Mouse (Mus musculus): Measurements from ENCODE around the gene Aoc1. TPM values are rescaled to one million over a fixed set of nuclear protein-coding genes. Genes with fewer than 3 reads are reported as not detected.

Aoc1 gene
- total RNA-seq, 2 experiments from 2014 or later: not detected

GRCm38 (mm10) chr6:48905606-48906005, 32.9 kb downstream of the Aoc1 start:
- no peak for DNase-seq (ENCODE audit: low spot score in 2 of 2)

- DNase-seq (ENCODE audit: low spot score in 2 of 2): no peak
Measured at GRCm38 (mm10) chr6:48906371-48906770, 33.7 kb downstream of the Aoc1 start.

DNA sequence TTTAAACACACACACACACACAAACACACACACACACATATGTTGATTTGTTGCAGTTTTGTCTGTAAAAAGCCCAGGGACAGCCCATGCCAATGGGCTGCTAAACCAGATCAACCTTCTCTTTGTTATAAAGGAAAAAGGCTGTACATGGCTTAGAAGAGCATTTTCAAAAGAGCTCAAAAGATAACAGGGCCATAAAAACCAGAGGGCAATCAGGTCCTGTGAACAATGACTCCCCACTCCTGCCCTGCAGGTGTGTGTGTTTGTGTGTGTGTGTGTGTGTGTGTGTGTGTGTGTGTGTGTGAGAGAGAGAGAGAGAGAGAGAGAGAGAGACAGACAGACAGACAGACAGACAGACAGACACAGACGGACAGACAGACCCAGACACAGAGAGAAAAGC, 36.5 kb downstream of the Aoc1 start:
- no peak for DNase-seq (ENCODE audit: low spot score in 2 of 2)

DNA sequence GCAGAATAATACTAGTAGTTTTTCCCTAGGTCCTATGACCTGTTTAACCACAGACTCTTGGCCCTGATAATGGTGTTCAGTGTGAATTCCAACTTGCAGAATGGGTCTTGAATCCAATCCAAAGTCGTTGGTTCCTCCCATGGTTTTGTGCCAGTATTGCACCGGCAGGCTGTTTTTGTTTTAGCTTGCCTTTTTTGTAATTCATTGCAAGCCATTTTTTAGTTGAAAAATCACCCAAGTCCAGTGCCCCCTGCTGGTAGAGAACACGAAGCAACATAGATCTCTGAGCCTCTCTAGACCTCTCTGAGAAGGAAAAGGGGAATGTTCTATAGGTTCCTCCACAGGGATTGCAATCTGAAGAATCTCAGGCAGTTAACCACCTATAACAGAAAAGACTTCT, 39.3 kb downstream of the Aoc1 start:
- peak in 1 of 2 experiments; percentile 3 for DNase-seq (ENCODE audit: low spot score in 2 of 2)

GRCm38 (mm10) chr6:48913587-48913986, 40.9 kb downstream of the Aoc1 start:
- DNase-seq (ENCODE audit: low spot score in 2 of 2): no peak

- DNase-seq (ENCODE audit: low spot score in 2 of 2): no peak
Measured at GRCm38 (mm10) chr6:48929595-48929994, 56.9 kb downstream of the Aoc1 start, which contains the start of gene 1600015I10Rik. Gene 1600015I10Rik (plus strand): TSS chr6:48929895.

DNA sequence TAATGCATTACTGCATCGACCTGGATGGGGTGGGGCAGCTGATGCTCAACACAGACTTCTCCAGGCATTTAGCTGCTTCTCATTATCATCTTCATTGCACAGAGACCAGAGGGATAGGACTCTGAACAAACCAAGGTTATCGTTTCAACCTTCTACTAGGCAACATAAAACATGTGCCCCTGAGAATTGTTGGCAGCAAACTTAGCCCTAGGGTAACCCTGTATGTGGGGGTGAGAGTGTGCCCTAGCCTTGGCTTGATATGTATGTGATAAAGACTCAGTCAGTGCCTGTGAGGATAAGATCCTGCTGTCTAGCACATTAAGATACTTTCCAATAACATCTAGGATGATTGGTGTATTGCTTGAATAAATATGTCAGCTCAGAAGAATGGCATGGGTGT, 76.9 kb downstream of the Aoc1 start:
- no peak for DNase-seq (ENCODE audit: low spot score in 2 of 2)

- no peak for DNase-seq (ENCODE audit: low spot score in 2 of 2)
Measured at GRCm38 (mm10) chr6:48950676-48951075, 78.0 kb downstream of the Aoc1 start.

DNA sequence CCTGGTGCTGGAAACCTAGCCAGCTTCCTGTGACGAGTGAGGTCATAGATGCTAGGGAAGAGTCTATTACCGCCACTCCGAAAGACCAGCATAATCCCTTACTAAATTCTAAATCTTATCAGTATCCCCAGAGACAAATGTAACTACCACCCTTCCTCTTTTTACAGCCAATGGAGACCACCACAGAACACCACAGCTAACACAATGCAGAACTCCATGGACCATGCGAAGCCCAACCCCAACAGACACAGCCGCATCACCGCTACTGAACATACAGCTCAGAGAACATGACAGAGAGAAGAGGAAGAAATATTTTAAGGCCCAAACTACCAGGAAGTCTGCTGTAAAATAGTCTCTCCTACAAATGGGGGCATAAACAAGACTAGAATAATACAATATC, 78.9 kb downstream of the Aoc1 start:
- DNase-seq (ENCODE audit: low spot score in 2 of 2): no peak

- DNase-seq (ENCODE audit: low spot score in 2 of 2): no peak
Measured at GRCm38 (mm10) chr6:48953220-48953619, 80.5 kb downstream of the Aoc1 start.

GRCm38 (mm10) chr6:48954211-48954610, 81.5 kb downstream of the Aoc1 start:
- DNase-seq (ENCODE audit: low spot score in 2 of 2): no peak

GRCm38 (mm10) chr6:48954946-48955345, 82.2 kb downstream of the Aoc1 start:
- DNase-seq (ENCODE audit: low spot score in 2 of 2): peak; percentile 26 to 35

DNA sequence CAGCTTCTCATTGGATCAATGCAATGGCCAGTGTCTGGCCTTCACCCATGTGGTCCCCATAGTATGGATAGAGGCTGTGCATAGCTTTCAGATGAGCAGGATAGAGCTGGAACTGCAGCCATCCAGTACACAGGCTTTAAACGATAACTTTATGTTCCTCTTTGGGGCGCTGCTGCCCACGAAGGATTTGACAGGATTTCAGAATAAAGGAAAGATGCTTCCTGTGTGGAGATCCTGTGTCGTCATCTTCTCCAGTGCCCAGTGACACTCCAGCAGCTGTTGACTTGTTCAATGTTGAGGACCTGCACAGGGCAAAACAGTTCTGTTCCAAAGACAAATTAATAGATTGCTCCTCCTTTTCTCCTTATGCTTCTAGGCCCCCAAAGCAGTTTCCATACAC, 84.1 kb downstream of the Aoc1 start:
- DNase-seq (ENCODE audit: low spot score in 2 of 2): no peak

DNA sequence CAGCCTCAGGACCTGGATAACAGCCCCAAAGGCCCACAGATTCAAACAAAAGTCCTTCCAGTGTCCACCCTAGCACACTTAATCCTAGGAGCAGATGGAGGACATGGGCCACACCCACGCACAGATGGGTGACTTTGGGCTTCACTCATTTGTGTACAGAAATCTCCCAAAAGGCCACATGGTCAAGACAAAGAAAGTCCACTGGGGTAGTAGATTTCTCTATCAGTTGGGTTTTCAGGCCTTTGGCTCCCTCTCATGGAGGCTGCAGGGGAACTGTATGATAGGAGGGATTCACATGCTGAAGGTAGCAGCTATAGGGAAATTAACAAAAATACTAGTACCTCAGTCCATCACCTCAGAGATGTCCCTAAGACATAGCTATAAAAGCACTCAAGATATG, 85.4 kb downstream of the Aoc1 start:
- DNase-seq (ENCODE audit: low spot score in 2 of 2): peak; percentile 27 to 52

Other genes with a start within 250 kb of the Aoc1 start
- gene AI854703, start 246.1 kb upstream of the Aoc1 start, total RNA-seq (2021): 10 to 100 TPM; 12.5 to 13.7 TPM
- gene Gimap8, start 225.7 kb upstream of the Aoc1 start, total RNA-seq (2021): 1 to 10 TPM; 1.0 to 1.4 TPM
- under 1 TPM; 0.55 to 0.62 TPM for gene Gimap9, start 196.8 kb upstream of the Aoc1 start, total RNA-seq (2021)
- gene Gimap4, start 188.3 kb upstream of the Aoc1 start, total RNA-seq (2021): under 1 TPM; 0.21 to 0.30 TPM
- 1 to 10 TPM; 6.5 to 7.3 TPM for gene Gimap6, start 164.7 kb upstream of the Aoc1 start, total RNA-seq (2021)
- 1 to 10 TPM; 1.5 to 2.4 TPM for gene Gm28053, start 154.3 kb upstream of the Aoc1 start, total RNA-seq (2021)
- not detected for gene Gimap7, start 154.3 kb upstream of the Aoc1 start, total RNA-seq (2021)
- gene Gimap1, start 133.8 kb upstream of the Aoc1 start, total RNA-seq (2021): 1 to 10 TPM; 2.1 to 2.6 TPM
- gene Gimap5, start 126.7 kb upstream of the Aoc1 start, total RNA-seq (2021): 1 to 10 TPM; 1.3 to 1.7 TPM
- not detected for gene Gimap3, start 102.0 kb upstream of the Aoc1 start, total RNA-seq (2021)
- 10 to 100 TPM; 18.3 to 19.8 TPM for gene Tmem176a, start 32.0 kb upstream of the Aoc1 start, total RNA-seq (2021)
- 10 to 100 TPM; 47.2 to 52.1 TPM for gene Tmem176b, start 31.4 kb upstream of the Aoc1 start, total RNA-seq (2021)
- not detected for gene 1600015I10Rik, start 57.0 kb downstream of the Aoc1 start, total RNA-seq (2021)
- gene Doxl2, start 102.1 kb downstream of the Aoc1 start, total RNA-seq (2021): not detected
- gene Svs1, start 114.0 kb downstream of the Aoc1 start, total RNA-seq (2021): not detected
- gene Gpnmb, start 163.7 kb downstream of the Aoc1 start, total RNA-seq (2021): under 1 TPM; 0.86 to 0.99 TPM
- gene Malsu1, start 200.9 kb downstream of the Aoc1 start, total RNA-seq (2021): 10 to 100 TPM; 25.7 to 31.4 TPM